Mouse (Mus musculus): Measurements from ENCODE around the gene Ttc28. TPM values are rescaled to one million over a fixed set of nuclear protein-coding genes. Genes with fewer than 3 reads are reported as not detected.

Gene Ttc28
- polyA plus RNA-seq, 1 experiment: 0.04 TPM

GRCm38 (mm10) chr5:111007136-111007500 lies 127.5 kb downstream of the Ttc28 start:
- H3K9me3 ChIP-seq (ENCODE audit: control insufficient read depth, low read length): peaks cover 2% of the 10 kb centered on the region; the same call in 1 of the 2 replicates
- no peak overlapping the region for H3K4me3 ChIP-seq (replicated peaks)
- TF ChIP-seq GATA1 (IDR thresholded peaks at IDR 0.05; ENCODE audit: low read length): no peak
- TF ChIP-seq TAL1 (IDR thresholded peaks at IDR 0.05; ENCODE audit: low read length): no peak
- H3K36me3 ChIP-seq (ENCODE audit: control insufficient read depth): no peaks in the 10 kb centered on the region
- H3K27me3 ChIP-seq (ENCODE audit: control insufficient read depth): no peaks in the 10 kb centered on the region
- no peaks in the 10 kb centered on the region for H3K4me1 ChIP-seq (ENCODE audit: control insufficient read depth)

- no peak overlapping the region for H3K4me3 ChIP-seq (replicated peaks)
- TF ChIP-seq GATA1 (IDR thresholded peaks at IDR 0.05; ENCODE audit: low read length) (no peak), TAL1 (IDR thresholded peaks at IDR 0.05; ENCODE audit: low read length) (no peak)
- H3K36me3 ChIP-seq (ENCODE audit: control insufficient read depth): no peaks in the 10 kb centered on the region
- H3K27me3 ChIP-seq (ENCODE audit: control insufficient read depth): no peaks in the 10 kb centered on the region
- H3K9me3 ChIP-seq (ENCODE audit: control insufficient read depth, low read length): peaks cover 2% of the 10 kb centered on the region; the same call in 1 of the 2 replicates
- H3K4me1 ChIP-seq (ENCODE audit: control insufficient read depth): no peaks in the 10 kb centered on the region
Observed at GRCm38 (mm10) chr5:111007900-111008299, 128.3 kb downstream of the Ttc28 start.

DNA sequence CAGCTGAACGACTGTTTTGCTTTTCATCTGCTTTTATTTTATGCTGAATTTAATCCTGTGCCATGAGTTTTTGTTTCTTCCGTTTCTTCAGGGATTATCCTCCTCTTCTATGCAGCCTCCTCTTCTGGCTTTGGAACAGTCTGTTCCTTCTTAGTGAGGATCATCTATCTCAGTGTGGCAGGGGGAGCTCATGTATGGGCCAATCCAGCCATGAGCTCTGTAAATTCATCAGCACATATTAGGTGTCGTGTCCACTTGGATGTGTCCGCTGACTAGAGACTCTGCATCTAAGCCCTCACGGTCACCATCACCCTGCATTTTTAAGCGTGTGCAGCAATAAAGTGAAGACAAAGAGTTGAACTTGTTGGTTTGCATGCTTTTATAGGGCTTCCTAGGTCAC lies 128.8 kb downstream of the Ttc28 start:
- H3K4me3 ChIP-seq (replicated peaks): no peak overlapping the region

DNA sequence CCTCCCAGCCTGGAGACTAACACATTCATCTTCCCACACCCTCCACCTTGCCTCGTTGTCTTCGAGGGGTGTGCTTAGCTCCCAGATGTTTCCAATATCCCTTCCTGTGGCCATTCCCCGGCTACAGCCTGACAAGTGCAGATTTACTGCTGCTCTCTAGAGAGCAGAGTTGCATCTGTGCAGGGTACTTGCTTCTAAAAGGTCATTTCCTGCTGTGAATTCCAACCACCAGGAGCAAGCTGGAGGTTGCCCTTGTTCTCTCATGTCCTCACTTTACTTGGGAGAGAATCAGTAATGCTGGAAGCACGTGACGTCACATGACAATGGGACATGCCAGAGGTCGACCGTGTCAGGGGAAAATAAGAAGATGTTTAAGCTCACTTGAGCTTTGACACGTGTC lies 131.7 kb downstream of the Ttc28 start:
- no peak for TF ChIP-seq GATA1 (IDR thresholded peaks at IDR 0.05; ENCODE audit: low read length)
- no peak for TF ChIP-seq TAL1 (IDR thresholded peaks at IDR 0.05; ENCODE audit: low read length)
- no peaks in the 10 kb centered on the region; the same call in 1 of the 2 replicates for H3K27me3 ChIP-seq (ENCODE audit: control insufficient read depth)
- no peak overlapping the region for H3K4me3 ChIP-seq (replicated peaks)
- peaks cover 13% of the 10 kb centered on the region for H3K9me3 ChIP-seq (ENCODE audit: control insufficient read depth, low read length)
- no peaks in the 10 kb centered on the region for H3K36me3 ChIP-seq (ENCODE audit: control insufficient read depth)
- no peaks in the 10 kb centered on the region for H3K4me1 ChIP-seq (ENCODE audit: control insufficient read depth)

More for the DNA sequence above, 128.8 kb downstream of the Ttc28 start:
- no peaks in the 10 kb centered on the region for H3K4me1 ChIP-seq (ENCODE audit: control insufficient read depth)
- TF ChIP-seq TAL1 (IDR thresholded peaks at IDR 0.05; ENCODE audit: low read length) (no peak), GATA1 (IDR thresholded peaks at IDR 0.05; ENCODE audit: low read length) (no peak)
- no peaks in the 10 kb centered on the region for H3K36me3 ChIP-seq (ENCODE audit: control insufficient read depth)
- peaks cover 2% of the 10 kb centered on the region; the same call in 1 of the 2 replicates for H3K9me3 ChIP-seq (ENCODE audit: control insufficient read depth, low read length)
- H3K27me3 ChIP-seq (ENCODE audit: control insufficient read depth): no peaks in the 10 kb centered on the region

- Histone ChIP-seq H3K27me3 (ENCODE audit: control insufficient read depth) (no peaks in the 10 kb centered on the region; the same call in 1 of the 2 replicates), H3K9me3 (ENCODE audit: control insufficient read depth, low read length) (peaks cover 18% of the 10 kb centered on the region), H3K4me3 (replicated peaks) (no peak overlapping the region), H3K4me1 (ENCODE audit: control insufficient read depth) (no peaks in the 10 kb centered on the region), H3K36me3 (ENCODE audit: control insufficient read depth) (no peaks in the 10 kb centered on the region)
- TF ChIP-seq TAL1 (IDR thresholded peaks at IDR 0.05; ENCODE audit: low read length): no peak
Observed at GRCm38 (mm10) chr5:111012064-111012463, 132.5 kb downstream of the Ttc28 start.

GRCm38 (mm10) chr5:111012587-111012986 lies 133.0 kb downstream of the Ttc28 start:
- H3K36me3 ChIP-seq (ENCODE audit: control insufficient read depth): no peaks in the 10 kb centered on the region
- H3K4me1 ChIP-seq (ENCODE audit: control insufficient read depth): no peaks in the 10 kb centered on the region
- no peak for TF ChIP-seq GATA1 (IDR thresholded peaks at IDR 0.05; ENCODE audit: low read length)
- TF ChIP-seq TAL1 (IDR thresholded peaks at IDR 0.05; ENCODE audit: low read length): no peak
- H3K9me3 ChIP-seq (ENCODE audit: control insufficient read depth, low read length): peaks cover 18% of the 10 kb centered on the region
- no peaks in the 10 kb centered on the region; the same call in 1 of the 2 replicates for H3K27me3 ChIP-seq (ENCODE audit: control insufficient read depth)
- no peak overlapping the region for H3K4me3 ChIP-seq (replicated peaks)

DNA sequence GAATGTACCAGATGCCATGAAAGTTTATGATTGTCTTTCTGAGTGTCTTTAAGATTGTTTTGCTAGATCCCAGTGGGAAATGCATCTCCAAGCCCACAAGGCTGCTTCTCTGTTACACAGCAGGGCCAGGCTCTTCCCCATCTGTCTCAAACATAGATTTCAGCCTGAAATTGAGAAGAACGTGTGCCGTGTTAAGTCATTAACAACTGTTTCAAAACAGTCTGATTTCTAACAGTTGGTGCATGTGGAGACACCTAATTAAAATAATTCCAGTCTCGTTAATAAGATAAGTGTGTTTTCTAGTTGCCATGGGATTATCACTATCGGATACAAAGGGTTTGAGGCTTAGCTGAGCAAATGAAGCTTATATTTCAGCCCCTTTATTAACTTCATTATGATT lies 135.4 kb downstream of the Ttc28 start:
- H3K9me3 ChIP-seq (ENCODE audit: control insufficient read depth, low read length): peaks cover 18% of the 10 kb centered on the region
- no peak for TF ChIP-seq GATA1 (IDR thresholded peaks at IDR 0.05; ENCODE audit: low read length)
- no peak for TF ChIP-seq TAL1 (IDR thresholded peaks at IDR 0.05; ENCODE audit: low read length)
- no peaks in the 10 kb centered on the region; the same call in 1 of the 2 replicates for H3K27me3 ChIP-seq (ENCODE audit: control insufficient read depth)
- no peaks in the 10 kb centered on the region for H3K36me3 ChIP-seq (ENCODE audit: control insufficient read depth)
- no peak overlapping the region for H3K4me3 ChIP-seq (replicated peaks)
- H3K4me1 ChIP-seq (ENCODE audit: control insufficient read depth): no peaks in the 10 kb centered on the region

GRCm38 (mm10) chr5:111017319-111017718 lies 137.7 kb downstream of the Ttc28 start:
- TF ChIP-seq TAL1 (IDR thresholded peaks at IDR 0.05; ENCODE audit: low read length) (no peak), GATA1 (IDR thresholded peaks at IDR 0.05; ENCODE audit: low read length) (no peak)
- no peaks in the 10 kb centered on the region; the same call in 1 of the 2 replicates for H3K27me3 ChIP-seq (ENCODE audit: control insufficient read depth)
- no peaks in the 10 kb centered on the region for H3K36me3 ChIP-seq (ENCODE audit: control insufficient read depth)
- no peaks in the 10 kb centered on the region for H3K4me1 ChIP-seq (ENCODE audit: control insufficient read depth)
- no peak overlapping the region for H3K4me3 ChIP-seq (replicated peaks)
- peaks cover 15% of the 10 kb centered on the region for H3K9me3 ChIP-seq (ENCODE audit: control insufficient read depth, low read length)

DNA sequence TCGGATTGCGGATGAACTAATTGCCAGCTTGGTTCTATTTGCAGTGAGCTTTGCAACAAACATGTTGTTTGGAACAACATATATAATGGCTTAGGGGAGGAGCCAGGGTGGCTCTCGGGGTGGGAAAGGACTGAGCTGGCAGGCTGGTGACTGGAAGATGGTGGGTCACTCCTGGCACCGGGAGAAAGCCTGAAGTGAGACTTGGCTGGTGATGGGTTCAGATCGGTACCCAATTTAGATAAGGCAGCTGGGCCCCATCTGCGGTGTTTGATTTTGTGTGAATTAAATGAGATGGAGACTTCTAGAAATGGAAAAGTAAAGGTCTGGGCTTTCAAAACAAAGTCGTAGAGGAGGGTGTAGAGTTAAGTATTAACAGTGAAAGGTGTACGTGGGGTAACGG lies 142.7 kb downstream of the Ttc28 start:
- no peaks in the 10 kb centered on the region for H3K4me1 ChIP-seq (ENCODE audit: control insufficient read depth)
- no peak overlapping the region for H3K4me3 ChIP-seq (replicated peaks)
- no peaks in the 10 kb centered on the region for H3K27me3 ChIP-seq (ENCODE audit: control insufficient read depth)
- no peaks in the 10 kb centered on the region for H3K9me3 ChIP-seq (ENCODE audit: control insufficient read depth, low read length)
- no peaks in the 10 kb centered on the region for H3K36me3 ChIP-seq (ENCODE audit: control insufficient read depth)
- TF ChIP-seq TAL1 (IDR thresholded peaks at IDR 0.05; ENCODE audit: low read length) (no peak), GATA1 (IDR thresholded peaks at IDR 0.05; ENCODE audit: low read length) (no peak)

DNA sequence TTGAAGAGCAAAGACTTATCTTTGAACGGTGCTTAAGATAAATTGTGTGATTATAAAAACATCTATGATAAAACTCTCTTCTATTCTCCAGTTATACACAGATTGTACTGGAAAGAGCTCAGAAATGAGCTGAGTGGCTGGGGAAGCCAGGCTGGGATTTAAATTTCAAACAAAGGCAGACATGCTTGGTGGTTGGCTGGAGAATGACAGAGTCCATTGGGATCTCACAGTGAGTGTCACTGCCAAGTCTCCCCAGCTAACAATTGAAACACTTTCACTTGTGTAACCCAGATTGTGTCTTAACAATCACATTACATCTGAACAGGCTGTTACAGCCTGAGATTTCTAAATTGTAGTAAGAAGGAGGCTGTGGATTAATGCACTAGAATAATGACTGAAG lies 143.3 kb downstream of the Ttc28 start:
- no peak overlapping the region for H3K4me3 ChIP-seq (replicated peaks)

More for the DNA sequence above, 143.3 kb downstream of the Ttc28 start:
- H3K4me1 ChIP-seq (ENCODE audit: control insufficient read depth): no peaks in the 10 kb centered on the region
- H3K36me3 ChIP-seq (ENCODE audit: control insufficient read depth): no peaks in the 10 kb centered on the region
- TF ChIP-seq TAL1 (IDR thresholded peaks at IDR 0.05; ENCODE audit: low read length) (no peak), GATA1 (IDR thresholded peaks at IDR 0.05; ENCODE audit: low read length) (no peak)
- H3K9me3 ChIP-seq (ENCODE audit: control insufficient read depth, low read length): no peaks in the 10 kb centered on the region
- no peaks in the 10 kb centered on the region for H3K27me3 ChIP-seq (ENCODE audit: control insufficient read depth)

Measured in erythroblast, embryonic 14.5 days (primary cell).